Mouse (Mus musculus) MEL (cell line): ENCODE results near the gene Vps72. TPM values are rescaled to one million over a fixed set of nuclear protein-coding genes. Genes with fewer than 3 reads are reported as not detected.

Experiments
- DNase-seq: peaks from one replicate; pipeline ENCODE4 v3.0.0; 2011; ENCODE audit warnings: low read depth, low spot score
- H3K27ac ChIP-seq: 2 replicates; pipeline ENCODE4 v1.5.1; 2012; ENCODE audit warnings: low read depth, mild to moderate bottlenecking, control low read depth, low read length, moderate library complexity; ENCODE audit not compliant: control insufficient read depth
- H3K27me3 ChIP-seq, 2 experiments: fragments of 150-350 bp in 1 of 2; sonication (generic) in 1 of 2; 2 replicates each; pipeline ENCODE4 v1.6.1; 2012; ENCODE audit warnings: low read length in 2 of 2, mild to moderate bottlenecking in 2 of 2, improper control_type of control experiment in 1 of 2, moderate library complexity in 1 of 2; ENCODE audit not compliant: insufficient read depth in 2 of 2, control insufficient read depth in 1 of 2
- H3K36me3 ChIP-seq, 2 experiments: 2 replicates each; pipeline ENCODE4 v1.6.1; 2012 to 2014; ENCODE audit warnings: low read length in 2 of 2, improper control_type of control experiment in 1 of 2, inconsistent platforms in 1 of 2, mild to moderate bottlenecking in 1 of 2; ENCODE audit not compliant: insufficient read depth in 2 of 2, control insufficient read depth in 1 of 2
- H3K4me1 ChIP-seq, 2 experiments: fragments of 150-350 bp in 1 of 2; sonication (generic) in 1 of 2; 2 replicates each; pipeline ENCODE4 v1.6.1; 2012; ENCODE audit warnings: low read length in 2 of 2, improper control_type of control experiment in 1 of 2, mild to moderate bottlenecking in 1 of 2; ENCODE audit not compliant: insufficient read depth in 2 of 2, control insufficient read depth in 1 of 2
- H3K4me3 ChIP-seq, 2 experiments: fragments of 150-350 bp in 1 of 2; sonication (generic) in 1 of 2; 2 replicates each; pipeline ENCODE4 v1.5.1; 2012; ENCODE audit warnings: low read depth in 2 of 2, low read length in 2 of 2, mild to moderate bottlenecking in 2 of 2, moderate library complexity in 2 of 2, control low read depth in 1 of 2, improper control_type of control experiment in 1 of 2; ENCODE audit not compliant: control insufficient read depth in 1 of 2, insufficient read depth in 1 of 2
- H3K79me2 ChIP-seq: 2 replicates; pipeline ENCODE4 v1.6.1; 2012; ENCODE audit warnings: mild to moderate bottlenecking, low read length, moderate library complexity; ENCODE audit not compliant: control insufficient read depth, poor library complexity, insufficient read depth
- H3K9ac ChIP-seq: 2 replicates; pipeline ENCODE4 v1.6.1; 2012; ENCODE audit warnings: low read depth, mild to moderate bottlenecking, control low read depth, low read length, moderate library complexity; ENCODE audit not compliant: control insufficient read depth, poor library complexity, severe bottlenecking
- H3K9me3 ChIP-seq: fragments of 150-350 bp; sonication (generic); replicated peaks from 2 replicates; pipeline ENCODE4 v1.6.1; 2012; ENCODE audit warnings: mild to moderate bottlenecking, low read length, improper control_type of control experiment, moderate library complexity; ENCODE audit not compliant: insufficient read depth
- BHLHE40 ChIP-seq: IDR thresholded peaks from 2 replicates; pipeline ENCODE4 v1.6.1; 2012; ENCODE audit warnings: low read depth, mild to moderate bottlenecking, inconsistent platforms, low read length, improper control_type of control experiment, borderline replicate concordance
- CTCF ChIP-seq, 3 experiments: IDR thresholded peaks in 2 of 3; conservative IDR thresholded peaks in 1 of 3; 2 replicates each; pipeline ENCODE4 v1.5.1; 2011 to 2012; ENCODE audit warnings: low read length in 3 of 3, low read depth in 2 of 3, mild to moderate bottlenecking in 2 of 3, improper control_type of control experiment in 1 of 3, inconsistent platforms in 1 of 3, mixed read lengths in 1 of 3, moderate library complexity in 1 of 3; ENCODE audit not compliant: control insufficient read depth in 1 of 3, insufficient read depth in 1 of 3, poor library complexity in 1 of 3, severe bottlenecking in 1 of 3
- E2F4 ChIP-seq: IDR thresholded peaks from 2 replicates; pipeline ENCODE4 v1.6.1; 2011; ENCODE audit warnings: low read depth, low read length, improper control_type of control experiment, borderline replicate concordance
- EP300 ChIP-seq, 2 experiments: IDR thresholded peaks; 2 replicates each; pipeline ENCODE4 v1.6.1; 2011; ENCODE audit warnings: improper control_type of control experiment in 2 of 2, low read length in 2 of 2, low read depth in 1 of 2, mild to moderate bottlenecking in 1 of 2
- ETS1 ChIP-seq: IDR thresholded peaks from 2 replicates; pipeline ENCODE4 v1.6.1; 2012; ENCODE audit warnings: low read depth, mild to moderate bottlenecking, inconsistent platforms, low read length, improper control_type of control experiment, moderate library complexity
- GATA1 ChIP-seq: IDR thresholded peaks from 2 replicates; pipeline ENCODE4 v1.6.1; 2011; ENCODE audit warnings: low read depth, low read length, improper control_type of control experiment
- HCFC1 ChIP-seq: IDR thresholded peaks from 2 replicates; pipeline ENCODE4 v1.6.1; 2012; ENCODE audit warnings: low read depth, mild to moderate bottlenecking, inconsistent platforms, low read length, improper control_type of control experiment, moderate library complexity
- JUND ChIP-seq: IDR thresholded peaks from 2 replicates; pipeline ENCODE4 v1.6.1; 2011; ENCODE audit warnings: low read depth, mild to moderate bottlenecking, improper control_type of control experiment, low read length
- KAT2A ChIP-seq: conservative IDR thresholded peaks from 2 replicates; pipeline ENCODE4 v1.6.1; 2012; ENCODE audit warnings: low read depth, low read length, improper control_type of control experiment, inconsistent platforms
- MAFK ChIP-seq: IDR thresholded peaks from 2 replicates; pipeline ENCODE4 v1.6.1; 2011; ENCODE audit warnings: low read depth, mild to moderate bottlenecking, low read length, improper control_type of control experiment, borderline replicate concordance
- MAX ChIP-seq: IDR thresholded peaks from 2 replicates; pipeline ENCODE4 v1.6.1; 2011; ENCODE audit warnings: low read length, improper control_type of control experiment
- MEF2A ChIP-seq: IDR thresholded peaks from 2 replicates; pipeline ENCODE4 v1.6.1; 2014; ENCODE audit warnings: low read depth, mild to moderate bottlenecking, inconsistent platforms, low read length, improper control_type of control experiment; ENCODE audit not compliant: poor library complexity, insufficient replicate concordance, severe bottlenecking; ENCODE audit errors: extremely low read depth
- MXI1 ChIP-seq: IDR thresholded peaks from 2 replicates; pipeline ENCODE4 v1.6.1; 2011; ENCODE audit warnings: mild to moderate bottlenecking, low read depth, low read length, improper control_type of control experiment
- MYC ChIP-seq: IDR thresholded peaks from 2 replicates; pipeline ENCODE4 v1.6.1; 2011; ENCODE audit warnings: low read depth, mild to moderate bottlenecking, low read length, improper control_type of control experiment, moderate library complexity
- NRF1 ChIP-seq: IDR thresholded peaks from 2 replicates; pipeline ENCODE4 v1.6.1; 2014; ENCODE audit warnings: low read depth, mild to moderate bottlenecking, inconsistent platforms, low read length, improper control_type of control experiment, moderate library complexity; ENCODE audit not compliant: poor library complexity, insufficient read depth, severe bottlenecking
- POLR2A ChIP-seq, 2 experiments: IDR thresholded peaks; 2 replicates each; pipeline ENCODE4 v1.6.1; 2011 to 2012; ENCODE audit warnings: low read length in 2 of 2, mild to moderate bottlenecking in 2 of 2, control low read depth in 1 of 2, improper control_type of control experiment in 1 of 2, low read depth in 1 of 2, moderate library complexity in 1 of 2; ENCODE audit not compliant: control insufficient read depth in 1 of 2, insufficient read depth in 1 of 2, poor library complexity in 1 of 2
- POLR2AphosphoS2 ChIP-seq: IDR thresholded peaks from 2 replicates; pipeline ENCODE4 v1.6.1; 2011; ENCODE audit warnings: low read length, improper control_type of control experiment
- POLR2AphosphoS5 ChIP-seq: IDR thresholded peaks from 2 replicates; pipeline ENCODE4 v1.6.1; 2012; ENCODE audit warnings: low read depth, borderline replicate concordance, mild to moderate bottlenecking, inconsistent platforms, low read length, moderate library complexity, mixed read lengths
- RCOR1 ChIP-seq: IDR thresholded peaks from 2 replicates; pipeline ENCODE4 v1.6.1; 2012; ENCODE audit warnings: low read depth, mild to moderate bottlenecking, inconsistent platforms, low read length, improper control_type of control experiment
- SIN3A ChIP-seq: IDR thresholded peaks from 2 replicates; pipeline ENCODE4 v1.6.1; 2012; ENCODE audit warnings: low read length, improper control_type of control experiment, inconsistent platforms
- SMC3 ChIP-seq: IDR thresholded peaks from 2 replicates; pipeline ENCODE4 v1.6.1; 2011; ENCODE audit warnings: low read depth, low read length, improper control_type of control experiment
- TAL1 ChIP-seq: IDR thresholded peaks from 2 replicates; pipeline ENCODE4 v1.6.1; 2012; ENCODE audit warnings: mild to moderate bottlenecking, inconsistent platforms, low read length, moderate library complexity, mixed read lengths
- TBP ChIP-seq: IDR thresholded peaks from 2 replicates; pipeline ENCODE4 v1.8.0; 2011; ENCODE audit warnings: low read depth, low read length, improper control_type of control experiment
- TCF12 ChIP-seq: IDR thresholded peaks from 2 replicates; pipeline ENCODE4 v1.6.1; 2014; ENCODE audit warnings: low read depth, mild to moderate bottlenecking, inconsistent platforms, low read length, improper control_type of control experiment, moderate library complexity
- UBTF ChIP-seq: IDR thresholded peaks from 2 replicates; pipeline ENCODE4 v1.6.1; 2012; ENCODE audit warnings: low read depth, mild to moderate bottlenecking, inconsistent platforms, low read length, improper control_type of control experiment, moderate library complexity, borderline replicate concordance; ENCODE audit not compliant: insufficient read depth
- USF1 ChIP-seq: IDR thresholded peaks from 2 replicates; pipeline ENCODE4 v1.6.1; 2014; ENCODE audit warnings: low read depth, mild to moderate bottlenecking, inconsistent platforms, low read length, improper control_type of control experiment, moderate library complexity
- USF2 ChIP-seq, 2 experiments: IDR thresholded peaks; 2 replicates each; pipeline ENCODE4 v1.6.1; 2011 to 2012; ENCODE audit warnings: improper control_type of control experiment in 2 of 2, low read length in 2 of 2, borderline replicate concordance in 1 of 2, inconsistent platforms in 1 of 2, low read depth in 1 of 2, mild to moderate bottlenecking in 1 of 2; ENCODE audit not compliant: insufficient read depth in 1 of 2
- ZC3H11A ChIP-seq: IDR thresholded peaks from 2 replicates; pipeline ENCODE4 v1.6.1; 2012; ENCODE audit warnings: low read depth, mild to moderate bottlenecking, inconsistent platforms, low read length, improper control_type of control experiment
- ZKSCAN1 ChIP-seq: IDR thresholded peaks from 2 replicates; pipeline ENCODE4 v1.6.1; 2012; ENCODE audit warnings: low read depth, mild to moderate bottlenecking, inconsistent platforms, low read length, improper control_type of control experiment, moderate library complexity
- ZMIZ1 ChIP-seq: IDR thresholded peaks from 2 replicates; pipeline ENCODE4 v1.6.1; 2012; ENCODE audit warnings: low read depth, mild to moderate bottlenecking, inconsistent platforms, low read length, improper control_type of control experiment, moderate library complexity
- ZNF384 ChIP-seq: IDR thresholded peaks from 2 replicates; pipeline ENCODE4 v1.6.1; 2012; ENCODE audit warnings: low read depth, mild to moderate bottlenecking, inconsistent platforms, low read length, improper control_type of control experiment
- polyA plus RNA-seq, 2 experiments: library from polyadenylated mRNA; stranded (reverse) in 1 of 2; unstranded in 1 of 2; fragments of >175 nt in 1 of 2; fragments of >200 nt in 1 of 2; gene quantifications; 2 replicates each; pipeline versions ENCODE4 v1.2.1 to v1.2.4; 2012; ENCODE audit warnings: low replicate concordance in 2 of 2, low read depth in 1 of 2; ENCODE audit not compliant: insufficient read length in 2 of 2, insufficient read depth in 1 of 2, missing spikeins in 1 of 2
- total RNA-seq: library from RNA; depleted of rRNA; stranded (reverse); fragments of 300-350 nt; gene quantifications from 2 replicates; pipeline ENCODE4 v1.2.3, GENCODE M21; 2012

The Vps72 gene
- total and polyA plus RNA-seq, 3 experiments: 128 to 416 (median 266) TPM

GRCm38 (mm10) chr3:95135433-95136052 is 24.7 kb downstream of the Vps72 start (continued):
- TF ChIP-seq POLR2A (IDR thresholded peaks at IDR 0.05; ENCODE audit: control insufficient read depth in 1 of 2, insufficient read depth in 1 of 2, low read depth in 1 of 2, low read length in 2 of 2, poor library complexity in 1 of 2): peak in 1 of 2 experiments; percentile 41; a peak in 1 of 4 replicates
- TF ChIP-seq GATA1: peak; percentile 68; the same call in 1 of the 2 replicates
- peak; percentile 3 for TF ChIP-seq RCOR1
- TF ChIP-seq SIN3A: peak; percentile 78
- no peak for TF ChIP-seq USF1
- TF ChIP-seq POLR2AphosphoS5: no peak
- no peak for TF ChIP-seq KAT2A

- H3K27ac ChIP-seq: peak overlapping the region; percentile 79
- peak overlapping the region; percentile 45 for H3K9ac ChIP-seq
- peak; percentile 63 for DNase-seq
- H3K79me2 ChIP-seq: peaks cover 11% of the 10 kb centered on the region
- no peaks in the 10 kb centered on the region for H3K27me3 ChIP-seq
- peaks cover 0 to 24% of the 10 kb centered on the region in 2 experiments for H3K36me3 ChIP-seq
- no peaks in the 10 kb centered on the region for H3K9me3 ChIP-seq
- H3K4me3 ChIP-seq: peak overlapping the region; percentile 55 to 86
- H3K4me1 ChIP-seq: peaks cover 12 to 25% of the 10 kb centered on the region in 2 experiments
- peak; percentile 92 for TF ChIP-seq USF1
- 0 out of 2 replicates have a peak, but pooled peaks have one; percentile 9 for TF ChIP-seq HCFC1
- peak; percentile 89 for TF ChIP-seq MAX
- TF ChIP-seq MXI1: peak; percentile 76; the same call in 1 of the 2 replicates
- TF ChIP-seq EP300 (IDR thresholded peaks at IDR 0.05; ENCODE audit: low read depth in 1 of 2, low read length in 2 of 2): peak; percentile 51 to 54; a peak in 2 of 4 replicates
- no peak for TF ChIP-seq POLR2AphosphoS5
- no peak for TF ChIP-seq MAFK
- TF ChIP-seq TCF12: 0 out of 2 replicates have a peak, but pooled peaks have one; percentile 4
- TF ChIP-seq BHLHE40: peak; percentile 94
- TF ChIP-seq ETS1: peak; percentile 48; the same call in 1 of the 2 replicates
- peak; percentile 86 for TF ChIP-seq MYC
- no peak for TF ChIP-seq JUND
- TF ChIP-seq POLR2A (IDR thresholded peaks at IDR 0.05; ENCODE audit: control insufficient read depth in 1 of 2, insufficient read depth in 1 of 2, low read depth in 1 of 2, low read length in 2 of 2, poor library complexity in 1 of 2): no peak
- no peak for TF ChIP-seq NRF1
- no peak for TF ChIP-seq CTCF (IDR thresholded peaks at IDR 0.05 in 2 of 3, conservative IDR thresholded peaks at IDR 0.05 in 1 of 3; ENCODE audit: control insufficient read depth in 1 of 3, insufficient read depth in 1 of 3, low read depth in 2 of 3, low read length in 3 of 3, poor library complexity in 1 of 3, severe bottlenecking in 1 of 3)
- no peak for TF ChIP-seq SMC3
- TF ChIP-seq KAT2A: no peak
- TF ChIP-seq GATA1: peak; percentile 29; the same call in 1 of the 2 replicates
- TF ChIP-seq RCOR1: no peak
- no peak for TF ChIP-seq TBP
- TF ChIP-seq ZMIZ1: no peak; the same call in 1 of the 2 replicates
- TF ChIP-seq TAL1: peak; percentile 14; the same call in 1 of the 2 replicates
- TF ChIP-seq E2F4: no peak
- no peak for TF ChIP-seq ZKSCAN1
- TF ChIP-seq MEF2A: no peak
- TF ChIP-seq SIN3A: peak; percentile 70; the same call in 1 of the 2 replicates
- peak in 1 of 2 experiments; percentile 71; a peak in 2 of 4 replicates for TF ChIP-seq USF2 (IDR thresholded peaks at IDR 0.05; ENCODE audit: borderline replicate concordance in 1 of 2, insufficient read depth in 1 of 2, low read depth in 1 of 2, low read length in 2 of 2)
- TF ChIP-seq UBTF: no peak
- TF ChIP-seq ZNF384: no peak
- no peak for TF ChIP-seq ZC3H11A
- TF ChIP-seq POLR2AphosphoS2: no peak; the same call in 1 of the 2 replicates
Measured at GRCm38 (mm10) chr3:95136336-95136735, 25.5 kb downstream of the Vps72 start.
